Comparison of ENCODE assay signal across 19 mouse cellular contexts in the genomic region with DNA sequence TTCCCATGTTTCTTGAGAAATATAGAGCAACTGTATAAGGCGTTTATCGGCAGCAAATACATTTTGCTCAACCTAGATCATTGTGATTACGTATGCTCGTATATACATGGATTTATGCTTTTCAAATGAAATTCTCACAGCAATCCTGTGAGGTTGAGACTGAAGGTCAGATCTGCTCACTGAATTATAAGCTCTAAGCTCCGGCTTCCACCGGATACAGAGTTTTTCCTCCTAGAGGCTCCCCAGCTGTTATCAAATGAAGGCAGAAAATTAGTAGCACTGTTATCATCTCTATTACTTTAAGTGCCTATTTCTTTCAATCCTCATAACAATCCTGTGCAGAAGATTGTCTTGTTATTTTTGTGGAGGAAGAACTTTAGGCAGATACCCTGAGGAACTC.
DNase-seq lines count a peak whose midpoint lies in the region; ATAC-seq and TF ChIP-seq lines count a peak whose summit lies in the region.
"Had no signal": no experiment of that assay in that cellular context is flagged by ENCODE, and none has a peak within 500 bp of the region (broad histone marks: within the 10 kb centered on the region; RNA-seq: fewer than 3 reads in every experiment).

No protein-coding gene starts in this region.

- H3K4me1 ChIP-seq in heart, embryonic 11.5 days (ENCODE audit: control insufficient read depth, insufficient read depth, low read length) = no peaks in the 10 kb centered on the region
- no peaks in the 10 kb centered on the region for H3K4me1 ChIP-seq in lung, postnatal 0 days (ENCODE audit: insufficient read depth, low read depth, low read length)
- H3K4me1 ChIP-seq: embryonic facial prominence, embryonic 10.5 days; forebrain, embryonic 13.5 days; hindbrain, embryonic 13.5 days had no signal

- ATAC-seq in heart, embryonic 11.5 days (replicated peaks; ENCODE audit: insufficient number of reproducible peaks, low FRiP score, low TSS enrichment) = no peak
- no peak for ATAC-seq in lung, postnatal 0 days
- ATAC-seq: forebrain, embryonic 13.5 days; forebrain, postnatal 0 days; hindbrain, postnatal 0 days; Patski had no signal

- 82% methylated on average over 6 of the region's 6 CpGs for WGBS in heart, embryonic 11.5 days (ENCODE audit: insufficient replicate concordance)
- WGBS in lung, postnatal 0 days = 78% methylated on average over 6 of the region's 6 CpGs

- no peak overlapping the region for H3K9ac ChIP-seq in heart, embryonic 11.5 days (ENCODE audit: low read depth, low read length)
- H3K9ac ChIP-seq in lung, postnatal 0 days (replicated peaks; ENCODE audit: low read depth) = no peak overlapping the region
- H3K9ac ChIP-seq: forebrain, embryonic 13.5 days; forebrain, postnatal 0 days; heart, embryonic 13.5 days; hindbrain, embryonic 13.5 days had no signal

- H3K36me3 ChIP-seq in heart, embryonic 11.5 days (ENCODE audit: control insufficient read depth, insufficient read depth, low read length) = no peaks in the 10 kb centered on the region
- H3K36me3 ChIP-seq in lung, postnatal 0 days (ENCODE audit: insufficient read depth, low read length) = no peaks in the 10 kb centered on the region
- H3K36me3 ChIP-seq: embryonic facial prominence, embryonic 10.5 days; heart, embryonic 13.5 days; hindbrain, embryonic 13.5 days had no signal

- no peak overlapping the region for H3K4me2 ChIP-seq in heart, embryonic 11.5 days
- no peak overlapping the region for H3K4me2 ChIP-seq in lung, postnatal 0 days (replicated peaks; ENCODE audit: low read depth, low read length)
- H3K4me2 ChIP-seq: forebrain, embryonic 13.5 days; heart, embryonic 13.5 days; hindbrain, embryonic 13.5 days had no signal

- no peak overlapping the region for H3K27ac ChIP-seq in heart, embryonic 11.5 days (ENCODE audit: low read depth, low read length)
- H3K27ac ChIP-seq in lung, postnatal 0 days (ENCODE audit: low read length) = peak overlapping the region; percentile 57
- H3K27ac ChIP-seq: embryonic facial prominence, embryonic 10.5 days; forebrain, embryonic 13.5 days; heart, embryonic 13.5 days; hindbrain, embryonic 13.5 days; hindbrain, postnatal 0 days had no signal

- H3K4me3 ChIP-seq in heart, embryonic 11.5 days (ENCODE audit: low read depth, low read length) = no peak overlapping the region
- no peak overlapping the region for H3K4me3 ChIP-seq in lung, postnatal 0 days (ENCODE audit: low read depth, low read length)
- H3K4me3 ChIP-seq: embryonic facial prominence, embryonic 10.5 days; forebrain, embryonic 13.5 days; heart, embryonic 13.5 days; hindbrain, embryonic 13.5 days had no signal

- H3K27me3 ChIP-seq in heart, embryonic 11.5 days (ENCODE audit: control insufficient read depth, insufficient read depth, low read length) = no peaks in the 10 kb centered on the region
- H3K27me3 ChIP-seq in lung, postnatal 0 days (replicated peaks; ENCODE audit: insufficient read depth, low read length) = no peaks in the 10 kb centered on the region
- H3K27me3 ChIP-seq: forebrain, embryonic 13.5 days; heart, embryonic 13.5 days; hindbrain, embryonic 13.5 days; Patski had no signal

- TF ChIP-seq EP300 in lung, postnatal 0 days (IDR thresholded peaks at IDR 0.05) = no peak

- DNase-seq in heart, adult 11 months = peak; percentile 71
- peak; percentile 11 for DNase-seq in kidney, adult 9 months
- DNase-seq in kidney, postnatal 25 days = no peak
- no peak for DNase-seq in lung, postnatal 0 days (ENCODE audit: low spot score)
- no peak for DNase-seq in lung, postnatal 25 days (ENCODE audit: low spot score)
- no peak for DNase-seq in right cerebral cortex, postnatal 36 days (ENCODE audit: low spot score in 2 of 2)
- DNase-seq: cerebellum, adult 18-20 months; cerebellum, adult 9-11 months; cerebellum, postnatal 36 days; forebrain, postnatal 0 days; gastrocnemius, postnatal 36 days; heart, postnatal 14 days had no signal

- no peak for TF ChIP-seq CTCF in lung, postnatal 0 days (IDR thresholded peaks at IDR 0.05)

- no peaks in the 10 kb centered on the region for H3K9me3 ChIP-seq in heart, embryonic 11.5 days (replicated peaks; ENCODE audit: control insufficient read depth, low read length)
- H3K9me3 ChIP-seq in lung, postnatal 0 days (ENCODE audit: low read length) = no peaks in the 10 kb centered on the region
- H3K9me3 ChIP-seq: embryonic facial prominence, embryonic 10.5 days; forebrain, embryonic 13.5 days; heart, embryonic 13.5 days; hindbrain, embryonic 13.5 days had no signal

Comparison
In these comparisons a context has a peak if more than half of its experiments do, and no peak if none do; other contexts are left out.
1. DNase-seq: peak in heart, adult 11 months (single experiment) and kidney, adult 9 months (single experiment); none in kidney, postnatal 25 days (0 of 2), lung, postnatal 0 days (single experiment), lung, postnatal 25 days (single experiment) and right cerebral cortex, postnatal 36 days (0 of 2).